Mouse (Mus musculus): ENCODE measurements around the gene Tstd2. TPM values are rescaled to one million over a fixed set of nuclear protein-coding genes. Genes with fewer than 3 reads are reported as not detected.
A peak's percentile ranks its signal among the peaks of the same experiment; 100 is the strongest.

Gene Tstd2
- polyA plus RNA-seq, 1 experiment from 2014 or later, result 16.8 TPM

DNA sequence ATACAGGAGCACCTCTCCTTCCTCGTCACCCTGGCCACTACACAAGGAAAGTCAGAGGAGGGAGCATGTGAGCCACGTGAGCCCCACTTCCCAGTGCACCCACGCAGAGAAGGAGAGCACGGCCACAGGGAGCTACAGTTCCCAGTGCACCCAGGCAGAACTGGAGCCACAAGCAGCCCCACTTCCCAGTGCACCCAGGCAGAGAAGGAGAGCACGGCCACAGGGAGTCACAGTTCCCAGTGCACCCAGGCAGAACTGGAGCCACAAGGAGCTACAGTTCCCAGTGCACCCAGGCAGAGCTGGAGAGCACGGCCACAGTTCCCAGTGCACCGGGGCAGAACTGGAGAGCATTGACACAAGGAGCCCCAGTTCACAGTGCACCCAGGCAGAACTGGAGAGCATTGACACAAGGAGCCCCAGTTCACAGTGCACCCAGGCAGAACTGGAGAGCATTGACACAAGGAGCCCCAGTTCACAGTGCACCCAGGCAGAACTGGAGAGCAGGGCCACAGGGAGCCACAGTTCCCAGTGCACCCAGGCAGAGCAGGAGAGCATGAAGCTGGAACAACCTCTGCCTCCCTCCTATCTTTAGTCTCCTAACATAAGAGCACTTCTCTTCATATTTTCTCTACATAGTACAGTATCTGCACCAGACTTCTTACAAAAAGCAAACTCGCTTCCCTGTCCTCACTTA is 9.0 kb downstream of the Tstd2 start:
- TF ChIP-seq CTCF (IDR thresholded peaks at IDR 0.05) (no peak), EP300 (IDR thresholded peaks at IDR 0.05) (no peak)
- ATAC-seq (no peak), DNase-seq (ENCODE audit: low spot score) (no peak)
- Histone ChIP-seq H3K36me3 (ENCODE audit: insufficient read depth, low read length) (peaks cover 24% of the 10 kb centered on the region; the same call in 1 of the 2 replicates), H3K27me3 (replicated peaks; ENCODE audit: insufficient read depth, low read length) (no peaks in the 10 kb centered on the region), H3K4me3 (ENCODE audit: low read depth, low read length) (no peak overlapping the region), H3K27ac (ENCODE audit: low read length) (no peak overlapping the region), H3K9ac (replicated peaks; ENCODE audit: low read depth) (no peak overlapping the region), H3K9me3 (ENCODE audit: low read length) (no peaks in the 10 kb centered on the region), H3K4me1 (ENCODE audit: insufficient read depth, low read depth, low read length) (no peaks in the 10 kb centered on the region), H3K4me2 (replicated peaks; ENCODE audit: low read depth, low read length) (no peak overlapping the region)
- WGBS, result 91% methylated on average over 8 of the region's 8 CpGs

DNA sequence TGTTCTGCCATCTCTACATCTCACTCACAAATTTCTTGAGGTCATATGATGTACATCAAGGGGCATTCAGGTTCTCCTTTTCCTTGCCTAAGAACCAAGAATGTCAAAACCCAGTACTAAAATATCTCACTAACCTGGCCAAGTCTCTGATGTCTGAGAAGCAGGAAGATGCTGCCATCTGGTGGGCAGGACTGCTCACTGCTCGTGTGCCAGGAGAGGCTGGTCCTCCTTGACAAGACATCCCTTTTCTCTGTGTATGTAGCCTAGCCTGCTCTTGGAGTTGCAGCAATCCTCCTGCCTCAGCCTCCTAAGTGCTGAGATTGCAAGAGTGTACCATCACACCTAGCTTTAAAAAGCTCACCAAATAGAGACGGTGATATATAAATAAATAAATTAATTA is 12.0 kb downstream of the Tstd2 start:
- Histone ChIP-seq H3K4me1 (ENCODE audit: insufficient read depth, low read depth, low read length) (no peaks in the 10 kb centered on the region), H3K9ac (replicated peaks; ENCODE audit: low read depth) (no peak overlapping the region), H3K27ac (ENCODE audit: low read length) (no peak overlapping the region), H3K27me3 (replicated peaks; ENCODE audit: insufficient read depth, low read length) (no peaks in the 10 kb centered on the region), H3K4me3 (ENCODE audit: low read depth, low read length) (no peak overlapping the region), H3K9me3 (ENCODE audit: low read length) (no peaks in the 10 kb centered on the region), H3K4me2 (replicated peaks; ENCODE audit: low read depth, low read length) (no peak overlapping the region), H3K36me3 (ENCODE audit: insufficient read depth, low read length) (peaks cover 39% of the 10 kb centered on the region; the same call in 1 of the 2 replicates)
- DNase-seq (ENCODE audit: low spot score) (peak; percentile 74), ATAC-seq (peak; percentile 55; the same call in 1 of the 2 replicates)
- WGBS, result 43% methylated on average over 2 of the region's 2 CpGs
- TF ChIP-seq CTCF (IDR thresholded peaks at IDR 0.05), result peak; percentile 92
- TF ChIP-seq EP300 (IDR thresholded peaks at IDR 0.05), result no peak

DNA sequence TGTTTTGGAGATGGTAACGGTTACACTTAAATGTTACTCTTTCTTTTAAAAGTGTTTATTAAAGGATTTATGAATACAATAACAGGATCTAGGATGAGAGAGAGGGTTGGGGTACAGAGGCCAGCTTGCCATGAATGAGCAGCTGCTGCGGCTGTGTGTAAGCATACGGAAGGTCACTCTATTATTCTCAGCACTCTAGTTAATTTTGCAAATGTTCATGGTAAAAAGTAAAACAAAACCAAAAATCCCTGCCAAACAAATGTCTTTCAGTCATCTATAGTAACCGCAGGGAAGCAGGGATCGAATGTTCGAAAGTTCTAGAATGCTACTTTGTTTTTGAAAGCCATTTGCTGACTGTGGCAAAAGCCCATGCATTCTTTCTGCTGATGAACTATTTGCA is 15.1 kb downstream of the Tstd2 start:
- H3K36me3 ChIP-seq (ENCODE audit: insufficient read depth, low read length), result peaks cover 45% of the 10 kb centered on the region; the same call in 1 of the 2 replicates
- 87% methylated on average over 6 of the region's 6 CpGs for WGBS
- TF ChIP-seq CTCF (IDR thresholded peaks at IDR 0.05), result no peak
- no peak for TF ChIP-seq EP300 (IDR thresholded peaks at IDR 0.05)
- DNase-seq (ENCODE audit: low spot score), result no peak
- no peaks in the 10 kb centered on the region for H3K4me1 ChIP-seq (ENCODE audit: insufficient read depth, low read depth, low read length)
- no peak overlapping the region for H3K27ac ChIP-seq (ENCODE audit: low read length)
- ATAC-seq, result no peak
- H3K4me3 ChIP-seq (ENCODE audit: low read depth, low read length), result no peak overlapping the region
- H3K9me3 ChIP-seq (ENCODE audit: low read length), result no peaks in the 10 kb centered on the region
- no peak overlapping the region for H3K9ac ChIP-seq (replicated peaks; ENCODE audit: low read depth)
- H3K27me3 ChIP-seq (replicated peaks; ENCODE audit: insufficient read depth, low read length), result no peaks in the 10 kb centered on the region
- H3K4me2 ChIP-seq (replicated peaks; ENCODE audit: low read depth, low read length), result no peak overlapping the region

DNA sequence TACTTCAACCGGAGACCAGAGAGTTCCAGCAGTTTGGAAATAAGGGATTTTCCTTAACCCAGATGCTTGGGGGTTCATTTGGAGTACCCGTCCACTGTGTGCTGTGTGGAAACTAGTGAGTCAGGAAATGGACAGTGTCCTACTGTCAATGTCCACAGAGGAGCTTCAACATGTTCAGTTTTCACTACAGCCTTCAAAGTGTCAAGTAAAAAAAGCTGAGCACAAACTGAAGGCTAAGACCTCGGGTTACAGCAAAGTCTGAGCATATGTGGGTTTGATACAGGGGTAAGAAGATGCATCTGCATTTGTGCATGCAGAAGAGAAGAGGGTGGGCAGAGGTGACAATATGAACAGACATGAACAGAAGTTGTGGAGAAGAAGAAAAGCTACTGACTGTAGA is 17.7 kb downstream of the Tstd2 start:
- TF ChIP-seq EP300 (IDR thresholded peaks at IDR 0.05) (no peak), CTCF (IDR thresholded peaks at IDR 0.05) (no peak)
- Histone ChIP-seq H3K36me3 (ENCODE audit: insufficient read depth, low read length) (peaks cover 66% of the 10 kb centered on the region), H3K4me1 (ENCODE audit: insufficient read depth, low read depth, low read length) (no peaks in the 10 kb centered on the region), H3K27ac (ENCODE audit: low read length) (no peak overlapping the region), H3K4me3 (ENCODE audit: low read depth, low read length) (no peak overlapping the region), H3K4me2 (replicated peaks; ENCODE audit: low read depth, low read length) (no peak overlapping the region), H3K9me3 (ENCODE audit: low read length) (no peaks in the 10 kb centered on the region), H3K27me3 (replicated peaks; ENCODE audit: insufficient read depth, low read length) (no peaks in the 10 kb centered on the region), H3K9ac (replicated peaks; ENCODE audit: low read depth) (no peak overlapping the region)
- WGBS, result 69% methylated on average over 3 of the region's 3 CpGs
- ATAC-seq (no peak), DNase-seq (ENCODE audit: low spot score) (no peak)

DNA sequence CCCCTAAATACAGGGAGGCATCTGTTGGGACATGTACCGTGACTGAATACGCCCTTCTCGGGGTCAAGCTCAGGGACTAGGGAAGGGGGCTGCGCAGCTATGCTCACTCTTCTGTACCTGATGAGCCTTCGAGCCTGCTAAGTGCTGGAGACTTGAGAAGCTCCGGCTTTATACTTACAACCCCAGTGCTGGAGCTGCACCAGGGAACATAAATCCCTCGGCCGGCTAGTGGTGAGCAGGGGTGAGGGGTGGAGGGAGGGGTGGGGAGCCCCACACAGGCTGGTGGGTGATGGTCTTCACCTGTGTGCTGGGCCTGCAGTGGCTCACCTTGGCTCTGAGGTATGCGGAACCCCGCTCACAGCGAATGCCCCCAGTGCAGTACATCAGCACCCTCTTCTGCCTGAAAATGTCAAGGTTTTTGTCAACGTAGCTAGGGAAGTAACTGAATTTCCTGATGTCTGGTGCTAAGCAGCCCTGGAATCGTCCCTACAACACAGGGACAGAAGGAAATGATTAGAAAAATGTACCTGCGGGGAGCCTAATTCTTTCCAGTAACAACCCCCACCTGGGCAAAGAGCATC is 18.9 kb downstream of the Tstd2 start:
- Histone ChIP-seq H3K36me3 (ENCODE audit: insufficient read depth, low read length) (peaks cover 69% of the 10 kb centered on the region), H3K9me3 (ENCODE audit: low read length) (no peaks in the 10 kb centered on the region), H3K27me3 (replicated peaks; ENCODE audit: insufficient read depth, low read length) (no peaks in the 10 kb centered on the region), H3K4me3 (ENCODE audit: low read depth, low read length) (no peak overlapping the region), H3K4me1 (ENCODE audit: insufficient read depth, low read depth, low read length) (no peaks in the 10 kb centered on the region), H3K9ac (replicated peaks; ENCODE audit: low read depth) (no peak overlapping the region), H3K27ac (ENCODE audit: low read length) (no peak overlapping the region), H3K4me2 (replicated peaks; ENCODE audit: low read depth, low read length) (no peak overlapping the region)
- DNase-seq (ENCODE audit: low spot score) (no peak), ATAC-seq (no peak)
- 93% methylated on average over 14 of the region's 14 CpGs for WGBS
- TF ChIP-seq EP300 (IDR thresholded peaks at IDR 0.05) (no peak), CTCF (IDR thresholded peaks at IDR 0.05) (no peak)

DNA sequence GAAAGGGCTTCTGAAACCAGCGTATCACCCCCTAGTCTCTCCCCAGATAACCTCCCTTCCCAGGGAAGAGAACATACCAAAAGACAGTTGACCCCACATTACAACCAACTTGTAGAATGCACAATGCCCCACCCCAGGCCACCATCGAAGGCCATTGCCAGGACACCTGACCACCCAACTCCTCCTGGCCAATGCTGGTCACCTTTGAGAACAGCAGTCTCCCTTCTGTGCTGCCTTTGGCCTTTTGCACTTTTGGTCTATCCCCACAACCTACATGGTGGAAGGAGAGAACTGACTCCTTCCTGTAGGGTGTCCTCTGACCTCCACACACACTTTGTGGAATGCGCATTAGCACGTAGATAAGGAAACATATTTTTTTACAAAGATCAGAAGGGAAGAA is 21.0 kb downstream of the Tstd2 start:
- Histone ChIP-seq H3K36me3 (ENCODE audit: insufficient read depth, low read length) (peaks cover 64% of the 10 kb centered on the region), H3K4me2 (replicated peaks; ENCODE audit: low read depth, low read length) (no peak overlapping the region), H3K4me3 (ENCODE audit: low read depth, low read length) (no peak overlapping the region), H3K9ac (replicated peaks; ENCODE audit: low read depth) (no peak overlapping the region), H3K9me3 (ENCODE audit: low read length) (no peaks in the 10 kb centered on the region), H3K27ac (ENCODE audit: low read length) (no peak overlapping the region), H3K4me1 (ENCODE audit: insufficient read depth, low read depth, low read length) (no peaks in the 10 kb centered on the region), H3K27me3 (replicated peaks; ENCODE audit: insufficient read depth, low read length) (no peaks in the 10 kb centered on the region)
- no peak for DNase-seq (ENCODE audit: low spot score)
- 88% methylated on average over 4 of the region's 4 CpGs for WGBS
- TF ChIP-seq EP300 (IDR thresholded peaks at IDR 0.05), result no peak
- TF ChIP-seq CTCF (IDR thresholded peaks at IDR 0.05), result no peak
- no peak for ATAC-seq

Data from lung, postnatal 0 days (tissue).